Mouse (Mus musculus) thymus, postnatal 14 days (tissue): Measurements from ENCODE around the gene Fam111a.
A peak's percentile ranks its signal among the peaks of the same experiment; 100 is the strongest.

Experiments
- DNase-seq: peaks from one replicate; pipeline ENCODE4 v3.0.0; 2021

Fam111a gene

GRCm38 (mm10) chr19:12564197-12564596, 18.7 kb downstream of the Fam111a start:
- DNase-seq: no peak

- no peak for DNase-seq
Measured at GRCm38 (mm10) chr19:12567011-12567410, 21.5 kb downstream of the Fam111a start.

- DNase-seq: no peak
Measured at GRCm38 (mm10) chr19:12570866-12571265, 25.3 kb downstream of the Fam111a start.

- no peak for DNase-seq
Measured at GRCm38 (mm10) chr19:12571687-12572086, 26.1 kb downstream of the Fam111a start.

- no peak for DNase-seq
Measured at GRCm38 (mm10) chr19:12572614-12573265, 27.2 kb downstream of the Fam111a start.

GRCm38 (mm10) chr19:12573266-12574011, 27.9 kb downstream of the Fam111a start:
- DNase-seq: peak; percentile 74

- DNase-seq: peak; percentile 27
Measured at GRCm38 (mm10) chr19:12574012-12574407, 28.5 kb downstream of the Fam111a start.

GRCm38 (mm10) chr19:12575107-12575506, 29.6 kb downstream of the Fam111a start:
- DNase-seq: no peak

GRCm38 (mm10) chr19:12575514-12575913, 30.0 kb downstream of the Fam111a start:
- no peak for DNase-seq

GRCm38 (mm10) chr19:12576639-12577038, 31.1 kb downstream of the Fam111a start:
- no peak for DNase-seq

GRCm38 (mm10) chr19:12585310-12585709, 39.8 kb downstream of the Fam111a start:
- DNase-seq: no peak

- DNase-seq: peak; percentile 78
Measured at GRCm38 (mm10) chr19:12591908-12592307, 46.4 kb downstream of the Fam111a start.

GRCm38 (mm10) chr19:12595135-12595529, 49.6 kb downstream of the Fam111a start:
- DNase-seq: no peak

- DNase-seq: peak; percentile 52
Measured at GRCm38 (mm10) chr19:12595530-12596289, 50.2 kb downstream of the Fam111a start.

GRCm38 (mm10) chr19:12596290-12597072, 50.9 kb downstream of the Fam111a start:
- no peak for DNase-seq

- no peak for DNase-seq
Measured at GRCm38 (mm10) chr19:12597073-12597405, 51.5 kb downstream of the Fam111a start.

GRCm38 (mm10) chr19:12598674-12599073, 53.1 kb downstream of the Fam111a start:
- no peak for DNase-seq

- DNase-seq: no peak
Measured at GRCm38 (mm10) chr19:12599674-12600073, 54.1 kb downstream of the Fam111a start, which contains the start of gene Gm4952. Gene Gm4952, plus strand, starts transcription at chr19:12599974.

- DNase-seq: no peak
Measured at GRCm38 (mm10) chr19:12600684-12601480, 55.3 kb downstream of the Fam111a start.

GRCm38 (mm10) chr19:12608336-12608735, 62.8 kb downstream of the Fam111a start:
- no peak for DNase-seq

GRCm38 (mm10) chr19:12613646-12614045, 68.1 kb downstream of the Fam111a start:
- no peak for DNase-seq

- no peak for DNase-seq
Measured at GRCm38 (mm10) chr19:12633176-12633575, 87.6 kb downstream of the Fam111a start, which contains the start of gene Glyat. Gene Glyat, plus strand, starts transcription at chr19:12633308.
